Mouse (Mus musculus) kidney, postnatal 0 days (tissue): ENCODE measurements around the gene Rab31. TPM values are rescaled to one million over a fixed set of nuclear protein-coding genes. Genes with fewer than 3 reads are reported as not detected.
A peak's percentile ranks its signal among the peaks of the same experiment; 100 is the strongest.

Experiments used
- ATAC-seq: fragments of 200-750 bp; cut with Nextera tagmentation; replicated peaks from 2 replicates; pipeline ENCODE4 v1.8.0; 2017; ENCODE audit warnings: low read depth, moderate number of reproducible peaks, moderate TSS enrichment, moderate library complexity; ENCODE audit not compliant: low FRiP score
- DNase-seq: peaks from one replicate; pipeline ENCODE4 v3.0.0-alpha.2; 2016; ENCODE audit warnings: low spot score
- H3K27ac ChIP-seq: fragments of 300-500 bp; sonication (generic); 2 replicates; pipeline ENCODE4 v1.5.1; 2014; ENCODE audit warnings: mild to moderate bottlenecking
- H3K27me3 ChIP-seq: fragments of 300-500 bp; sonication (generic); 2 replicates; pipeline ENCODE4 v1.6.1; 2014; ENCODE audit warnings: low read length, mixed read lengths; ENCODE audit not compliant: insufficient read depth
- H3K36me3 ChIP-seq: fragments of 300-500 bp; sonication (generic); 2 replicates; pipeline ENCODE4 v1.6.1; 2014; ENCODE audit warnings: low read length, mixed read lengths; ENCODE audit not compliant: insufficient read depth
- H3K4me1 ChIP-seq: fragments of 300-500 bp; sonication (generic); replicated peaks from 2 replicates; pipeline ENCODE4 v1.6.1; 2014; ENCODE audit warnings: antibody characterized with exemption, low read length, mixed read lengths; ENCODE audit not compliant: insufficient read depth
- H3K4me2 ChIP-seq: fragments of 300-500 bp; sonication (generic); 2 replicates; pipeline ENCODE4 v1.6.1; 2014; ENCODE audit warnings: mild to moderate bottlenecking, low read length, moderate library complexity, mixed read lengths
- H3K4me3 ChIP-seq: fragments of 300-500 bp; sonication (generic); replicated peaks from 2 replicates; pipeline ENCODE4 v1.5.1; 2014; ENCODE audit warnings: low read depth, low read length
- H3K9ac ChIP-seq: fragments of 300-500 bp; sonication (generic); 2 replicates; pipeline ENCODE4 v1.6.1; 2014; ENCODE audit warnings: low read depth, low read length
- H3K9me3 ChIP-seq: fragments of 300-500 bp; sonication (generic); replicated peaks from 2 replicates; pipeline ENCODE4 v1.6.1; 2016; ENCODE audit warnings: low read length, inconsistent platforms, mixed read lengths
- CTCF ChIP-seq: IDR thresholded peaks from 2 replicates; pipeline ENCODE4 v1.5.1; 2016; ENCODE audit warnings: antibody characterized with exemption, low read depth, mild to moderate bottlenecking, moderate library complexity
- WGBS: fragments of 180-500 bp; shearing (Covaris S2); extraction: QIAGEN DNeasy Blood & Tissue Kit; methylation state at CpG from one replicate; pipeline ENCODE4 v1.1.7; 2014; 5-methylcytosine and 5-hydroxymethylcytosine counted together
- polyA plus RNA-seq: library from polyadenylated mRNA; unstranded; fragments of >200 nt; fragmentation: Nextera tagmentation; extraction: Ambion mirVana; gene quantifications from 2 replicates; pipeline ENCODE4 v1.2.1, GENCODE M21; 2015

Rab31 gene
- polyA plus RNA-seq, 1 experiment from 2014 or later = 30.0 TPM

- Histone ChIP-seq H3K36me3 (no peaks in the 10 kb centered on the region), H3K4me3 (no peak overlapping the region), H3K27ac (no peak overlapping the region), H3K4me2 (no peak overlapping the region), H3K4me1 (no peaks in the 10 kb centered on the region), H3K9ac (no peak overlapping the region), H3K9me3 (no peaks in the 10 kb centered on the region), H3K27me3 (no peaks in the 10 kb centered on the region)
- no peak for TF ChIP-seq CTCF
- no peak for DNase-seq
- no peak for ATAC-seq
- WGBS = 77% methylated on average over 6 of the region's 6 CpGs
Measured at GRCm38 (mm10) chr17:65650598-65650997, 122.0 kb downstream of the Rab31 start.

- no peaks in the 10 kb centered on the region for H3K4me1 ChIP-seq
- no peak overlapping the region for H3K4me3 ChIP-seq
- TF ChIP-seq CTCF = no peak
- 72% methylated on average over 2 of the region's 2 CpGs for WGBS
- H3K9ac ChIP-seq = no peak overlapping the region
- H3K9me3 ChIP-seq = no peaks in the 10 kb centered on the region
- H3K27me3 ChIP-seq = no peaks in the 10 kb centered on the region
- no peak overlapping the region for H3K27ac ChIP-seq
- H3K4me2 ChIP-seq = no peak overlapping the region
- H3K36me3 ChIP-seq = no peaks in the 10 kb centered on the region
- ATAC-seq = no peak
- no peak for DNase-seq
Measured at GRCm38 (mm10) chr17:65649175-65649493, 123.4 kb downstream of the Rab31 start.

DNA sequence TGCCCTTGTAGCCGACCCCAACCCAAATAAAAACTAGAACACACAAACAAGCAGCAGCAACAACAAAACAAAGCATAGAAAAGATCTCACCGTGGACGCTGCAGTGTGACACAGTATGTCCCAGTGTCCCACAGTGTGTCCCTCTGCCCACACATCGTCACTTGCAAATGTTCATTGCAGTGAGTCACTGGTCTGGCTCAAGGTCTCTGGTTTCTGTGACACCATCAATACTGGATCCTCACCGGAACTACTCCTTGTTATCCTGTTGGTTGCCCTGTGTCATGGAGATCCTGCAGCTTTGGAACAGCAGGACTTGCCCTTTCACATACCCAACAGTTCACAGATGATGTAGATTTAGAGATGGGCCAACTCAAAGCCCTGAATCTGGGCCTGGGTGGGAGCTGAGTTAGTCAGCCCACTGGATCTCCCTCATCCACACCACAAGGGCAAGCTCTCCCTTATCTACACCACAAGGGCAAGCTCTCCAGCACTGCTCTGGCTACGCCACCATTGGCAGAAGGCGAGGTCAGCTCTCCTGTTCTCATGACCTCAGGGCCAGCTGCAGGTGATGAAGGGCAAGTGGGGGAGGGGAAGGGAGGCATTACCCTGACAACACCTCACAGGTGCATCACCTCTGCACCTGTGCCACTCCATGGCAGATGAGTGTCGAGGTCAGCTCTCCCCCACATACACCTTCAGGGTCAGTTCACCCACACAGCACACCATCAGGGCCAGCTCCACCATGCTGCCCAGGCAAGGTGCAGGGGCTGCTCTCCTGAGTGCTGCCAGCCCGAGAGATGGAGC, 124.0 kb downstream of the Rab31 start:
- Histone ChIP-seq H3K4me3 (no peak overlapping the region), H3K9me3 (no peaks in the 10 kb centered on the region), H3K4me2 (no peak overlapping the region), H3K9ac (no peak overlapping the region), H3K36me3 (no peaks in the 10 kb centered on the region), H3K27ac (no peak overlapping the region), H3K27me3 (no peaks in the 10 kb centered on the region), H3K4me1 (0 out of 2 replicates have a peak, but pooled peaks cover under 1% of the 10 kb centered on the region)
- TF ChIP-seq CTCF = no peak
- WGBS = 85% methylated on average over 9 of the region's 9 CpGs
- ATAC-seq (no peak; the same call in 1 of the 2 replicates), DNase-seq (no peak)

DNA sequence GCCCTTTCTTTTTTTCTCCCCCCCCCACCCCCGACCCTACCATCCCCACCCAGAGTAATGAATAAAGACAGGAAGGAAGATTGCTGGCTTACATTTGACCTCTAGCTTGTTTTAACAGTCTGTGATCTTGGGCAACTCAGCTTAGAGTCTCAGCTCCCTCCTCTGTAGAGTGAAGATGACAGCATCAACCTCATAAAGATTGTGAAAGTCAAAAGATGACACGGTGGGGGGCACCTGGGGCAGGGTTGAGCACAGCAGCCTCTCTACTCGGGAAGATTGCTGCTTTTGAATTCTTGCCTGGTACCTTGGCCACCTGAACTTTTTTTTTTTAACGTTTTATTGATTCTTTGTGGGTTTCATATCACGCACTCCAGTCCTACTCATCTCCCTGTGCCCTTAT, 124.6 kb downstream of the Rab31 start:
- DNase-seq = no peak
- H3K36me3 ChIP-seq = no peaks in the 10 kb centered on the region
- 51% methylated on average over 5 of the region's 5 CpGs for WGBS
- H3K9me3 ChIP-seq = no peaks in the 10 kb centered on the region
- no peak overlapping the region for H3K27ac ChIP-seq
- no peak overlapping the region for H3K9ac ChIP-seq
- H3K4me1 ChIP-seq = 0 out of 2 replicates have a peak, but pooled peaks cover 6% of the 10 kb centered on the region
- H3K27me3 ChIP-seq = no peaks in the 10 kb centered on the region
- no peak for TF ChIP-seq CTCF
- H3K4me2 ChIP-seq = no peak overlapping the region
- H3K4me3 ChIP-seq = no peak overlapping the region
- no peak for ATAC-seq

- Histone ChIP-seq H3K36me3 (no peaks in the 10 kb centered on the region), H3K4me1 (0 out of 2 replicates have a peak, but pooled peaks cover 6% of the 10 kb centered on the region), H3K9me3 (no peaks in the 10 kb centered on the region), H3K4me3 (no peak overlapping the region), H3K27ac (no peak overlapping the region), H3K4me2 (no peak overlapping the region), H3K9ac (no peak overlapping the region), H3K27me3 (no peaks in the 10 kb centered on the region)
- ATAC-seq = no peak
- no peak for TF ChIP-seq CTCF
- 78% methylated on average over 6 of the region's 6 CpGs for WGBS
- no peak for DNase-seq
Measured at GRCm38 (mm10) chr17:65647226-65647625, 125.3 kb downstream of the Rab31 start.

DNA sequence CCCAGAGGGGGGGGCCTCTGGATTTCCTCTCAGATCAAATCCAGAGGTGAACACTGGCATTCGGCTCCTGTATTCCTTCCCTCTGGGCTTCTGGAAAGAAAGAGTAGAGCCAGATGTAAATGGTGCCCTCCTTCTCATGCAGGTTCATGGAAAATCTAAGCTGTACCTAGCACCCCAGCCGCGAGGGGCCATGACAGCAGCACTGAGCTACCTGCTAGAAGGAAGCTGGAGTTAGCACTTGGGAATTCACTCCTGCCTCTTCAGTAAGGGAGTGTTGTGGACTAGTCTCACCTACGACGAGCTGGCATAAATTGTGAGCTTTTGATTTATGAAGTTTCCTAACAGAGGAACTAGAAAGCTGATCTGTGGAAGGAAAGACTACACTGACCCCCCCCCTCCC, 129.0 kb downstream of the Rab31 start:
- no peaks in the 10 kb centered on the region for H3K9me3 ChIP-seq
- no peak overlapping the region for H3K9ac ChIP-seq
- 0 out of 2 replicates have a peak overlapping the region, but pooled peaks have one; percentile 9 for H3K4me2 ChIP-seq
- no peaks in the 10 kb centered on the region for H3K27me3 ChIP-seq
- no peak for TF ChIP-seq CTCF
- no peaks in the 10 kb centered on the region for H3K36me3 ChIP-seq
- H3K27ac ChIP-seq = 0 out of 2 replicates have a peak overlapping the region, but pooled peaks have one; percentile 3
- ATAC-seq (no peak), DNase-seq (no peak)
- H3K4me3 ChIP-seq = no peak overlapping the region
- 55% methylated on average over 5 of the region's 5 CpGs for WGBS
- 0 out of 2 replicates have a peak, but pooled peaks cover 6% of the 10 kb centered on the region for H3K4me1 ChIP-seq
